Mouse (Mus musculus): ENCODE results near the gene Pde6h.
A peak's percentile ranks its signal among the peaks of the same experiment; 100 is the strongest.

GRCm38 (mm10) chr6:136941051-136942021 is 17.7 kb downstream of the Pde6h start, which contains the start of gene Arhgdib:
- no peak for TF ChIP-seq CTCF (IDR thresholded peaks at IDR 0.05 in 2 of 3, conservative IDR thresholded peaks at IDR 0.05 in 1 of 3; ENCODE audit: control insufficient read depth in 1 of 3, insufficient read depth in 1 of 3, low read depth in 2 of 3, low read length in 3 of 3, poor library complexity in 1 of 3, severe bottlenecking in 1 of 3)
- peak in 1 of 2 experiments; percentile 77; a peak in 2 of 4 replicates for TF ChIP-seq POLR2A (IDR thresholded peaks at IDR 0.05; ENCODE audit: control insufficient read depth in 1 of 2, insufficient read depth in 1 of 2, low read depth in 1 of 2, low read length in 2 of 2, poor library complexity in 1 of 2)
- TF ChIP-seq MAFK (IDR thresholded peaks at IDR 0.05; ENCODE audit: borderline replicate concordance, low read depth, low read length) = no peak
- no peak for TF ChIP-seq GABPA (IDR thresholded peaks at IDR 0.05; ENCODE audit: low read depth, low read length)
- TF ChIP-seq MAZ (IDR thresholded peaks at IDR 0.05; ENCODE audit: low read depth, low read length) = peak; percentile 34; the same call in 1 of the 2 replicates
- peak; percentile 82 to 89 for TF ChIP-seq EP300 (IDR thresholded peaks at IDR 0.05; ENCODE audit: low read depth in 1 of 2, low read length in 2 of 2)
- TF ChIP-seq ZMIZ1 (IDR thresholded peaks at IDR 0.05; ENCODE audit: low read depth, low read length) = peak; percentile 94
- TF ChIP-seq SIN3A (IDR thresholded peaks at IDR 0.05; ENCODE audit: low read length) = peak; percentile 89
- TF ChIP-seq MEF2A (IDR thresholded peaks at IDR 0.05; ENCODE audit: extremely low read depth, insufficient replicate concordance, low read depth, low read length, poor library complexity, severe bottlenecking) = no peak
- no peak for TF ChIP-seq RAD21 (IDR thresholded peaks at IDR 0.05; ENCODE audit: low read depth, low read length)

Measured in MEL (cell line).